Mouse (Mus musculus): ENCODE measurements around the gene Eno2. TPM values are rescaled to one million over a fixed set of nuclear protein-coding genes. Genes with fewer than 3 reads are reported as not detected.

The Eno2 gene
- total RNA-seq, 2 experiments from 2014 or later: 12.4 to 32.6 TPM

GRCm38 (mm10) chr6:124711824-124712782, 57.4 kb downstream of the Eno2 start, which contains the start of the genes Emg1 and Phb2:
Gene Emg1, minus strand, starts transcription at chr6:124712178.
Gene Phb2, plus strand, starts transcription at chr6:124712336.
- peak; percentile 99 to 100 for DNase-seq

Small RNA genes lying within 50 kb of the gene (microRNA-seq; reads per million reads assigned to microRNA genes)
- 3.7 reads per million, percentile 10 among the genes with 10 or more reads in this experiment for gene Mir141
- 35.1 reads per million, percentile 40 among the genes with 10 or more reads in this experiment for gene Mir200c

Other genes with a start within 250 kb of the Eno2 start
- gene C1s1, start 227.3 kb downstream of the Eno2 start, total RNA-seq (2021): 10 to 100 TPM; 46.2 to 61.5 TPM
- 1 to 10 TPM; 5.8 to 7.8 TPM for gene C1rb, start 199.4 kb downstream of the Eno2 start, total RNA-seq (2021)
- 1 to 10 TPM; 2.4 to 2.6 TPM for gene C1s2, start 133.6 kb downstream of the Eno2 start, total RNA-seq (2021)
- 100 to 1,000 TPM in 1 of 2 experiments, 10 to 100 TPM in 1; 77.0 to 113 TPM for gene Lpcat3, start 106.6 kb downstream of the Eno2 start, total RNA-seq (2021)
- 10 to 100 TPM; 87.2 to 88.2 TPM for gene Emg1, start 57.5 kb downstream of the Eno2 start, total RNA-seq (2021)
- gene Phb2, start 57.3 kb downstream of the Eno2 start, total RNA-seq (2021): 100 to 1,000 TPM; 308 to 325 TPM
- 1 to 10 TPM; 5.5 to 9.6 TPM for gene Ptpn6, start 31.0 kb downstream of the Eno2 start, total RNA-seq (2021)
- 100 to 1,000 TPM; 331 to 397 TPM for gene Grcc10, start 28.3 kb downstream of the Eno2 start, total RNA-seq (2021)
- under 1 TPM in 1 of 2 experiments, not detected in 1; 0.56 TPM for gene Gm45234, start 13.7 kb downstream of the Eno2 start, total RNA-seq (2021)
- 10 to 100 TPM; 77.4 to 78.1 TPM for gene Atn1, start 13.1 kb downstream of the Eno2 start, total RNA-seq (2021)
- gene Lrrc23, start 10.1 kb upstream of the Eno2 start, total RNA-seq (2021): under 1 TPM in 1 of 2 experiments, not detected in 1; 0.43 TPM
- 10 to 100 TPM; 16.9 to 25.4 TPM for gene Spsb2, start 39.0 kb upstream of the Eno2 start, total RNA-seq (2021)
- gene Tpi1, start 44.6 kb upstream of the Eno2 start, total RNA-seq (2021): 100 to 1,000 TPM; 406 to 411 TPM
- 100 to 1,000 TPM; 120 to 126 TPM for gene Usp5, start 59.8 kb upstream of the Eno2 start, total RNA-seq (2021)
- 1 to 10 TPM; 5.9 to 9.2 TPM for gene Cdca3, start 59.9 kb upstream of the Eno2 start, total RNA-seq (2021)
- 1 to 10 TPM; 6.2 to 8.1 TPM for gene Gnb3, start 70.6 kb upstream of the Eno2 start, total RNA-seq (2021)
- gene P3h3, start 88.1 kb upstream of the Eno2 start, total RNA-seq (2021): 10 to 100 TPM; 21.7 to 24.5 TPM
- gene Gpr162, start 94.3 kb upstream of the Eno2 start, total RNA-seq (2021): 1 to 10 TPM in 1 of 2 experiments, under 1 TPM in 1; 0.89 to 1.2 TPM
- gene Cd4, start 118.5 kb upstream of the Eno2 start, total RNA-seq (2021): under 1 TPM; 0.30 to 0.50 TPM
- 1 to 10 TPM; 1.0 to 1.3 TPM for gene Lag3, start 142.0 kb upstream of the Eno2 start, total RNA-seq (2021)
- 100 to 1,000 TPM; 753 to 830 TPM for gene Ptms, start 150.4 kb upstream of the Eno2 start, total RNA-seq (2021)
- 100 to 1,000 TPM; 284 to 296 TPM for gene Mlf2, start 161.7 kb upstream of the Eno2 start, total RNA-seq (2021)
- 100 to 1,000 TPM; 121 to 176 TPM for gene Cops7a, start 195.9 kb upstream of the Eno2 start, total RNA-seq (2021)
- 1 to 10 TPM; 2.1 to 3.4 TPM for gene Pianp, start 227.0 kb upstream of the Eno2 start, total RNA-seq (2021)
- gene Zfp384, start 239.5 kb upstream of the Eno2 start, total RNA-seq (2021): 10 to 100 TPM; 41.3 to 53.8 TPM